Comparison of ENCODE assay signal across 23 mouse cellular contexts in the genomic region with DNA sequence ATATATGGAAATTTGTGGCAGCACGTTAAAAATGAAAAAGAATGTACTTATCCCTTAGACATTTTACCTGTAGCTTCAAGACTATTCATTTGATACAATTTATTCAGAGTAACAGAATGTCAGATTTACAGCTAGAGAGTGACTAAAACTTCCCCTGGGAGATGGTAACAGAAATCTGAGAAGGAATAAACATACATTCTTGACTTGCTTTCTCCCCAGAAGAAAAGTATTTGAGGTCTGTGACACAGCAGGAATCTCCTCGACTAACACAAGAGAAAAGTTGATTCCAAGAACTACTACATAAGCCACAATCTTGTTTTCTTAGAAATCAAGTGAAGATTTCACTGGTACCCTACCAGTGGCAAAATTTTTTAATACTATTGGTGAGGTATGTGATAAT.
"Had no signal": no experiment of that assay in that cellular context is flagged by ENCODE, and none has a peak within 500 bp of the region (broad histone marks: within the 10 kb centered on the region; RNA-seq: fewer than 3 reads in every experiment).

No protein-coding gene starts in this region.

- H3K36me3 ChIP-seq: embryonic facial prominence, embryonic 10.5 days; embryonic facial prominence, embryonic 12.5 days; embryonic facial prominence, embryonic 13.5 days; embryonic facial prominence, embryonic 15.5 days; forebrain, embryonic 10.5 days; forebrain, embryonic 12.5 days; forebrain, embryonic 15.5 days; heart, embryonic 10.5 days had no signal

- H3K4me3 ChIP-seq: embryonic facial prominence, embryonic 10.5 days; embryonic facial prominence, embryonic 12.5 days; embryonic facial prominence, embryonic 13.5 days; embryonic facial prominence, embryonic 15.5 days; erythroblast, embryonic 14.5 days; forebrain, embryonic 10.5 days; forebrain, embryonic 12.5 days; forebrain, embryonic 13.5 days; forebrain, embryonic 15.5 days; gastrocnemius, adult 2 months; heart, adult 2 months; heart, embryonic 10.5 days had no signal

- DNase-seq: cerebellum, postnatal 14 days; cerebellum, postnatal 25 days; cerebellum, postnatal 36 days; embryo, embryonic 11 days; forebrain, postnatal 0 days; gastrocnemius, adult 2 months; gastrocnemius, postnatal 10 days; gastrocnemius, postnatal 14 days; gastrocnemius, postnatal 25 days; gastrocnemius, postnatal 36 days; heart, adult 11 months; heart, adult 18-20 months; heart, adult 2 months had no signal

- H3K27me3 ChIP-seq: embryonic facial prominence, embryonic 12.5 days; embryonic facial prominence, embryonic 13.5 days; embryonic facial prominence, embryonic 15.5 days; forebrain, embryonic 12.5 days; forebrain, embryonic 13.5 days; forebrain, embryonic 15.5 days had no signal
